Mouse (Mus musculus) right cerebral cortex, adult 18-20 months (tissue): ENCODE results near the gene Mup20.
"Not testable (repeated sequence)": the region's sequence is repeated elsewhere in the genome, so short reads cannot be mapped to it uniquely, and the experiment has no call there.

Experiments used
- DNase-seq: peaks from one replicate; pipeline ENCODE4 v3.0.0; 2022; ENCODE audit warnings: mixed read lengths

Mup20 gene

GRCm38 (mm10) chr4:62054058-62054457 is at the start of gene Mup20:
Mup20 (minus strand) TSS chr4:62054158.
- not testable (repeated sequence) for DNase-seq

GRCm38 (mm10) chr4:62103366-62103765 is 49.4 kb upstream of the Mup20 start:
- peak; percentile 3 for DNase-seq

GRCm38 (mm10) chr4:62087953-62088352 is 34.0 kb upstream of the Mup20 start:
- DNase-seq, result no peak

GRCm38 (mm10) chr4:62087241-62087640 is 33.3 kb upstream of the Mup20 start, which contains the start of gene Mup3:
Mup3 (minus strand) TSS chr4:62087342.
- DNase-seq, result no peak

GRCm38 (mm10) chr4:62082755-62083154 is 28.8 kb upstream of the Mup20 start:
- DNase-seq, result no peak

- DNase-seq, result no peak
Observed at GRCm38 (mm10) chr4:62075126-62075525, 21.2 kb upstream of the Mup20 start.

GRCm38 (mm10) chr4:62054780-62055179 is 822 bp upstream of the Mup20 start:
- not testable (repeated sequence) for DNase-seq

GRCm38 (mm10) chr4:62026281-62026680 is 27.7 kb downstream of the Mup20 start:
- DNase-seq, result no peak

- DNase-seq, result no peak
Observed at GRCm38 (mm10) chr4:62024256-62024959, 29.6 kb downstream of the Mup20 start.

GRCm38 (mm10) chr4:62023646-62024045 is 30.3 kb downstream of the Mup20 start:
- DNase-seq, result no peak

GRCm38 (mm10) chr4:62023120-62023519 is 30.8 kb downstream of the Mup20 start:
- no peak for DNase-seq

- not testable (repeated sequence) for DNase-seq
Observed at GRCm38 (mm10) chr4:62020511-62020910, 33.4 kb downstream of the Mup20 start.
